Mouse (Mus musculus) erythroblast, embryonic 14.5 days (primary cell): Measurements from ENCODE around the gene Gtf2b.

Experiments
- GATA1 ChIP-seq: IDR thresholded peaks from 2 replicates; pipeline ENCODE4 v1.6.1; 2012; ENCODE audit warnings: low read length, inconsistent platforms, mixed read lengths
- TAL1 ChIP-seq: IDR thresholded peaks from 3 replicates; pipeline ENCODE4 v1.6.1; 2012; ENCODE audit warnings: low read length, inconsistent platforms, mixed read lengths

GRCm38 (mm10) chr3:142755132-142755867 lies 9.5 kb upstream of the Gtf2b start:
- TF ChIP-seq GATA1 (no peak), TAL1 (no peak)
